Mouse (Mus musculus): ENCODE data around the gene Ifne.

DNA sequence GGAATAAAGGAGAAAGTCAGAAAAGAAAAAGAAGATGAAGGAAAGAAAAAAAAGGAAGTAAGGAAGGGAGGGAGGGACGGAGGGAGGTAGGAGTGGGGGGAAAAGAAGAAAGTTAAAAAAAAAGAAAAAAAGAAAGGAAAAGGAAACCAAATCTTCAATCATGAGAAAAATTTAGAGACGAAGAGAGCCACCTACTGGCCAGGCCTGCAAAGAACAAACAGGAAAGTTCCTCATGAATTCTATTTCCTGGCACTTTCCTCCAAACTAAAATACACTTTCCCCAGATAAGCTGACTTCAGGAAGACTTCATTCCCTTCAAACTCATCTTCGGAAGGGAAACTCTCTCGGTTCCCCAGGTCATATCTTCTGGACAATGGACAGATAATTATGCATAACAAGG, 49.5 kb downstream of the Ifne start:
- TF ChIP-seq GATA1 (IDR thresholded peaks at IDR 0.05; ENCODE audit: low read length): no peak
- TF ChIP-seq TAL1 (IDR thresholded peaks at IDR 0.05; ENCODE audit: low read length): no peak

All from erythroblast, embryonic 14.5 days (primary cell).